Mouse (Mus musculus): ENCODE data around the gene Nrbf2.

The Nrbf2 gene

DNA sequence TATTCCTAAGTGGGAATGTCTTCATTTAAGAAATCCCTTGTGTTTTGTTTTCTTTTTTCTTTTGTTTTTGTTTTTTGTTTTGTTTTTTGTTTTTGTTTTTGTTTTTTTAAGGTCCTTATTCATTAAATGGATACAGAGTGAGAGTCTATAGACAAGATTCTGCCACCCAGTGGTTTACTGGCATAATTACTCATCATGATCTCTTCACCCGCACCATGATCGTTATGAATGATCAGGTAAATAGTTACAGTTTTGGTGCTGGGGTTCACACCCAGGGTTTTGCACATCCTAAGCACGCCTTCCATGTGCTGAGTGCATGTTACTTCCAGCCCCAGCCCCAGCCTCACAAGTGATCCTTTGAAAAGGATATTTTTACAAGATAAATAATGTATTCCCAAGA lies 68.2 kb downstream of the Nrbf2 start:
- no peak for DNase-seq (ENCODE audit: low spot score)
